Mouse (Mus musculus) gastrocnemius, adult 2 months (tissue): ENCODE data around the gene Pigb. TPM values are rescaled to one million over a fixed set of nuclear protein-coding genes. Genes with fewer than 3 reads are reported as not detected.
A peak's percentile ranks its signal among the peaks of the same experiment; 100 is the strongest.
"Not testable (repeated sequence)": the region's sequence is repeated elsewhere in the genome, so short reads cannot be mapped to it uniquely, and the experiment has no call there.

ENCODE experiments used
- DNase-seq: peaks from one replicate; pipeline ENCODE4 v3.0.0; 2022
- H3K27ac ChIP-seq: fragments of 200-600 bp; 2 replicates; pipeline ENCODE4 v1.8.1; 2022; ENCODE audit warnings: mild to moderate bottlenecking
- H3K4me3 ChIP-seq: fragments of 200-600 bp; 2 replicates; pipeline ENCODE4 v1.8.1; 2022; ENCODE audit warnings: mild to moderate bottlenecking, moderate library complexity
- CTCF ChIP-seq: fragments of 200-600 bp; IDR thresholded peaks from 2 replicates; pipeline ENCODE4 v1.8.1; 2022; ENCODE audit warnings: antibody characterized with exemption, mild to moderate bottlenecking, moderate library complexity
- intact Hi-C: fragments of 180-260 bp; cut with DNase I; formaldehyde crosslinking; loops from one replicate; pipeline ENCODE4 v1.15.1; 2025
- long read RNA-seq, 2 experiments: library from polyadenylated mRNA; stranded (forward); transcript quantifications; one replicate each; pipeline ENCODE4 v2.0.0; 2021
- total RNA-seq, 2 experiments: library from RNA; stranded (reverse); gene quantifications; 2 replicates each; pipeline ENCODE4 v1.2.3; 2021

The Pigb gene
- total RNA-seq = 1 to 10 TPM; 3.4 to 4.1 TPM
- long read RNA-seq, experiment 1, partial matches to known transcripts = 0 of 3 reads
- long read RNA-seq, experiment 1, other reads (novel, unspliced or antisense) = 0 of 3 reads
- long read RNA-seq, experiment 2, partial matches to known transcripts = 0 of 1 reads
- long read RNA-seq, experiment 2, other reads (novel, unspliced or antisense) = 0 of 1 reads

- intact Hi-C loops = no loop called here
- no peak for DNase-seq
- peak within 1 kb of the TSS; percentile 94 for H3K27ac ChIP-seq
- H3K4me3 ChIP-seq = peak within 1 kb of the TSS; percentile 98
- TF ChIP-seq CTCF = no peak
Observed at GRCm38 (mm10) chr9:73040080-73040479, at the start of gene Pigb. TSS of gene Pigb (minus strand) at chr9:73040378.

GRCm38 (mm10) chr9:73089222-73089920 is 49.2 kb upstream of the Pigb start:
- H3K27ac ChIP-seq = no peak overlapping the region
- DNase-seq = no peak
- no peak overlapping the region for H3K4me3 ChIP-seq
- intact Hi-C loops = no loop called here
- TF ChIP-seq CTCF = no peak

GRCm38 (mm10) chr9:73087581-73087980 is 47.4 kb upstream of the Pigb start:
- H3K27ac ChIP-seq = no peak overlapping the region
- no peak overlapping the region for H3K4me3 ChIP-seq
- no peak for TF ChIP-seq CTCF
- no peak for DNase-seq
- intact Hi-C loops = no loop called here

DNA sequence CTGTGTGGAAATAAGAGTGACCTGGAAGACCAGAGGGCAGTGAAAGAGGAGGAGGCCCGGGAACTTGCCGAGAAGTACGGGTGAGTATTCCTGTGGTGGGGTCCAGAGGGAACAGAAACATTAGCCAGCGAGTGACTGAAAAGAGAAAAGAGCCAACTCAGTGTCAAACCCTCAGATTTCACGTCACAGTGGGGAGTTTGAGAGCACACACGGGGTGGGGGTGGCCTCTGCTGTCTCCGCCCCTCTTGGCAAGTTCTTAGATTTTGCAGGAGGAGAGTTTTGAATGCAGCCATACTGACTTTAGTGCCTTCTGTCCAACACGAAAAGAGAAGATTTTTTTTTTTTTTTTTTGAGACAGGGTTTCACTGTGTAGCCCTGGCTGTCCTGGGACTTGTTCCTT is 46.9 kb upstream of the Pigb start:
- TF ChIP-seq CTCF = no peak
- Histone ChIP-seq H3K27ac (no peak overlapping the region), H3K4me3 (no peak overlapping the region)
- DNase-seq = no peak
- intact Hi-C loops = no loop called here

- DNase-seq = no peak
- TF ChIP-seq CTCF = no peak
- H3K4me3 ChIP-seq = no peak overlapping the region
- no peak overlapping the region for H3K27ac ChIP-seq
- intact Hi-C loops = no loop called here
Observed at GRCm38 (mm10) chr9:73085845-73086244, 45.7 kb upstream of the Pigb start.

DNA sequence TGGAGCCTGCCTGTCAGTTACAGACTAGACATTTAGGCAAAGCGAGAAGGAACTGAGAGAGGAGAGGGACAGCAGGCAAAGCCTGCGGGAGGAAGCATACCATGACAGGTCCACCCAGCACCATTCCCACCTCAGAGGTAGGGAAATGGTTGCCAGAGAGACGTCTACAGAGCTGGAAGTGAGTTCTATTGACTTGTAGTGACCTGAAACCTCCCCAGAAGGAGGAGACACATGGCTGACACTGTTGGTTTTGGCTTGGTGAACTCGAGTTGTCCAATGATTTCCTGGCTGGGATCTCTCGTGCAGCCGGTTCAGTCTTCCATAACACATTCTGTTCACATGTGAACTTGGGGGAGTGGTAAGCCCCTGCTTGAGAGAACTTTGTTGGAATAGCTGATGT is 43.8 kb upstream of the Pigb start:
- TF ChIP-seq CTCF = no peak
- Histone ChIP-seq H3K4me3 (no peak overlapping the region), H3K27ac (no peak overlapping the region)
- intact Hi-C loops = no loop called here
- DNase-seq = no peak

DNA sequence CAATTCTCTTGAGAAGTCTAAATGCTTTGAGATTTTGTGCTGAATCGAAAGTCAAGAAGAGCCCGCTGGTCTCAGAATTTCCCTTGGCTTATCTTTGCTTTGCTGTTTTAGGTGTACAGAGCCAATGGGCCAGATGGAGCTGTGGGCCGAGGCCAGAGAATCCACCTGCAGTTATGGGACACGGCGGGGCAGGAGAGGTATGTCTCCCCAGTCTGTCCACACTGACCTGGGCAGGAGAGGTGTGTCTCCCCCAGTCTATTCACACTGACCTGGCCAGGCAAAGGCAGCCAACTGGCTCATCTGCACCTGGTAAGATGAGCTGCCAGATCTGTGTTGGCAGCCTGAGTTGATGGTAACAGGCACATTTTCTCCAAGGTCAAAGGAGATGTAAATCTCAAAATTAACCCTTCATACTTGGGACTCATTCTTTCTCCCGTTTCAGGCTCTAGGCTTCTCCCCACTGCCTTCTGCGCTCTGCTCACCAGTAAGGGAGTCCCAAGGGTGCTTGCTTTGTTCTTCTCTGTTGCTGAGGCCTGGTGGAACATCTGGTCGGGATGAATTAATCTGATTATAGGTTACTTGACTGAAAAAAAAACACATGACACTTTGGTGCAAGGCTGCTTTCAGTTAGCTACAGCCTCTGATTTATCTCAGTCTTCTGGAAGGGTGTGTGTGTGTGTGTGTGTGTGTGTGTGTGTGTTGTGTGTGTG is 42.3 kb upstream of the Pigb start:
- intact Hi-C loops = no loop called here
- Histone ChIP-seq H3K4me3 (no peak overlapping the region), H3K27ac (no peak overlapping the region)
- no peak for DNase-seq
- TF ChIP-seq CTCF = no peak

- no peak overlapping the region for H3K4me3 ChIP-seq
- TF ChIP-seq CTCF = no peak
- intact Hi-C loops = no loop called here
- no peak for DNase-seq
- H3K27ac ChIP-seq = no peak overlapping the region
Observed at GRCm38 (mm10) chr9:73079801-73080325, 39.7 kb upstream of the Pigb start.

GRCm38 (mm10) chr9:73079349-73079748 is 39.2 kb upstream of the Pigb start:
- intact Hi-C loops, H3K27ac ChIP-seq, DNase-seq, H3K4me3 ChIP-seq: not testable (repeated sequence)

DNA sequence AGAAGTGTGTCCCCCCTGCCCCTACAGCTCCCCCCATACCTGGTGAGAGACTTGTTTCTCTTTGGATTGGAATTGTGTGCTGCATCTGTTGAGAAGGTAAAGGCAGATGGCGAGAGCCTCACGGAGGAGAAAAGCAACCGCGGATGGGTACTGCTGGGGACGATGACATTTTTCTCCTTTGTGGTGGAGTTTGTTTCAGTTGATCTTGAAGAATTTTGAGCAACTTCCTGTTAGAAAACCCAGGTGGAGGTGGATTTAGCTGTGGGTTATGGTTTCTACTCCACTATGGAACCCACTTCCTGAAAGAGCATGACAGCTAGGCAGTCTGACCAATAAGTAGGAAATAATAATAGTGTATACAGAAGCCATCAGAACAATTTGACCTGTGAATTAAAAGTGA is 33.0 kb upstream of the Pigb start:
- no peak for TF ChIP-seq CTCF
- H3K27ac ChIP-seq = no peak overlapping the region
- no peak for DNase-seq
- intact Hi-C loops = no loop called here
- H3K4me3 ChIP-seq = no peak overlapping the region

DNA sequence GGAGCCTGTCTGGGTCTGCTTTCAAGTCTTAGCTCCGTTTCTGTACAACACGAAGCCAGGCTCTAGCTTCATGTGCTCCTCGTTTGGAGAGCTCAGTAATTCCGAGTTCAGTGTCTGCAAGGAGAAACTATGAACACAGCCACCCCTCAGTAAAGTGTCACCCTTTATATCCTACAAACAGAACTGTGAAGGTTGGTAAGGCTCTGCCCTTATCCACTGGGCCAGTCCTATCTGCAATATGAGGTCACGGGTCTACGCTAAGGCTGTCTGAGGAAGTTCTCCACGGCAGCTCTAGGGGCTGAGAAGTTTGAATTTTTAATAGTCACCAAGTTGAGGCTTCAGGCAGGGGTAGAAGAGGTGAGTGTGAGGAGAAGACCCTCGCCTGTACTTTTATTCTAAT is 32.2 kb upstream of the Pigb start:
- Histone ChIP-seq H3K27ac (no peak overlapping the region), H3K4me3 (no peak overlapping the region)
- DNase-seq = no peak
- no peak for TF ChIP-seq CTCF
- intact Hi-C loops = no loop called here

GRCm38 (mm10) chr9:73070971-73071659 is 30.9 kb upstream of the Pigb start:
- no peak for DNase-seq
- Histone ChIP-seq H3K27ac (peak overlapping the region; percentile 31; the same call in 1 of the 2 replicates), H3K4me3 (no peak overlapping the region)
- TF ChIP-seq CTCF = 0 out of 2 replicates have a peak, but pooled peaks have one; percentile 11
- intact Hi-C loops = no loop called here

GRCm38 (mm10) chr9:73068688-73069087 is 28.5 kb upstream of the Pigb start:
- DNase-seq = no peak
- intact Hi-C loops = no loop called here
- no peak overlapping the region for H3K4me3 ChIP-seq
- peak overlapping the region; percentile 48 for H3K27ac ChIP-seq
- TF ChIP-seq CTCF = no peak
